Mouse (Mus musculus) MEL (cell line): ENCODE data around the gene Rora. TPM values are rescaled to one million over a fixed set of nuclear protein-coding genes. Genes with fewer than 3 reads are reported as not detected.

Experiments
- DNase-seq: peaks from one replicate; pipeline ENCODE4 v3.0.0; 2011; ENCODE audit warnings: low read depth, low spot score
- H3K27ac ChIP-seq: 2 replicates; pipeline ENCODE4 v1.5.1; 2012; ENCODE audit warnings: low read depth, mild to moderate bottlenecking, control low read depth, low read length, moderate library complexity; ENCODE audit not compliant: control insufficient read depth
- H3K27me3 ChIP-seq, 2 experiments: fragments of 150-350 bp in 1 of 2; sonication (generic) in 1 of 2; 2 replicates each; pipeline ENCODE4 v1.6.1; 2012; ENCODE audit warnings: low read length in 2 of 2, mild to moderate bottlenecking in 2 of 2, improper control_type of control experiment in 1 of 2, moderate library complexity in 1 of 2; ENCODE audit not compliant: insufficient read depth in 2 of 2, control insufficient read depth in 1 of 2
- H3K36me3 ChIP-seq, 2 experiments: 2 replicates each; pipeline ENCODE4 v1.6.1; 2012 to 2014; ENCODE audit warnings: low read length in 2 of 2, improper control_type of control experiment in 1 of 2, inconsistent platforms in 1 of 2, mild to moderate bottlenecking in 1 of 2; ENCODE audit not compliant: insufficient read depth in 2 of 2, control insufficient read depth in 1 of 2
- H3K4me1 ChIP-seq, 2 experiments: fragments of 150-350 bp in 1 of 2; sonication (generic) in 1 of 2; 2 replicates each; pipeline ENCODE4 v1.6.1; 2012; ENCODE audit warnings: low read length in 2 of 2, improper control_type of control experiment in 1 of 2, mild to moderate bottlenecking in 1 of 2; ENCODE audit not compliant: insufficient read depth in 2 of 2, control insufficient read depth in 1 of 2
- H3K4me3 ChIP-seq, 2 experiments: fragments of 150-350 bp in 1 of 2; sonication (generic) in 1 of 2; 2 replicates each; pipeline ENCODE4 v1.5.1; 2012; ENCODE audit warnings: low read depth in 2 of 2, low read length in 2 of 2, mild to moderate bottlenecking in 2 of 2, moderate library complexity in 2 of 2, control low read depth in 1 of 2, improper control_type of control experiment in 1 of 2; ENCODE audit not compliant: control insufficient read depth in 1 of 2, insufficient read depth in 1 of 2
- H3K79me2 ChIP-seq: 2 replicates; pipeline ENCODE4 v1.6.1; 2012; ENCODE audit warnings: mild to moderate bottlenecking, low read length, moderate library complexity; ENCODE audit not compliant: control insufficient read depth, poor library complexity, insufficient read depth
- H3K9ac ChIP-seq: 2 replicates; pipeline ENCODE4 v1.6.1; 2012; ENCODE audit warnings: low read depth, mild to moderate bottlenecking, control low read depth, low read length, moderate library complexity; ENCODE audit not compliant: control insufficient read depth, poor library complexity, severe bottlenecking
- H3K9me3 ChIP-seq: fragments of 150-350 bp; sonication (generic); replicated peaks from 2 replicates; pipeline ENCODE4 v1.6.1; 2012; ENCODE audit warnings: mild to moderate bottlenecking, low read length, improper control_type of control experiment, moderate library complexity; ENCODE audit not compliant: insufficient read depth
- BHLHE40 ChIP-seq: IDR thresholded peaks from 2 replicates; pipeline ENCODE4 v1.6.1; 2012; ENCODE audit warnings: low read depth, mild to moderate bottlenecking, inconsistent platforms, low read length, improper control_type of control experiment, borderline replicate concordance
- ELF1 ChIP-seq: IDR thresholded peaks from 2 replicates; pipeline ENCODE4 v1.6.1; 2014; ENCODE audit warnings: low read depth, mild to moderate bottlenecking, inconsistent platforms, low read length, improper control_type of control experiment, moderate library complexity
- JUND ChIP-seq: IDR thresholded peaks from 2 replicates; pipeline ENCODE4 v1.6.1; 2011; ENCODE audit warnings: low read depth, mild to moderate bottlenecking, improper control_type of control experiment, low read length
- KAT2A ChIP-seq: conservative IDR thresholded peaks from 2 replicates; pipeline ENCODE4 v1.6.1; 2012; ENCODE audit warnings: low read depth, low read length, improper control_type of control experiment, inconsistent platforms
- MAFK ChIP-seq: IDR thresholded peaks from 2 replicates; pipeline ENCODE4 v1.6.1; 2011; ENCODE audit warnings: low read depth, mild to moderate bottlenecking, low read length, improper control_type of control experiment, borderline replicate concordance
- MXI1 ChIP-seq: IDR thresholded peaks from 2 replicates; pipeline ENCODE4 v1.6.1; 2011; ENCODE audit warnings: mild to moderate bottlenecking, low read depth, low read length, improper control_type of control experiment
- MYB ChIP-seq: IDR thresholded peaks from 2 replicates; pipeline ENCODE4 v1.6.1; 2011; ENCODE audit warnings: mild to moderate bottlenecking, low read depth, low read length, improper control_type of control experiment
- NELFE ChIP-seq: IDR thresholded peaks from 2 replicates; pipeline ENCODE4 v1.6.1; 2011; ENCODE audit warnings: low read depth, low read length, improper control_type of control experiment
- NRF1 ChIP-seq: IDR thresholded peaks from 2 replicates; pipeline ENCODE4 v1.6.1; 2014; ENCODE audit warnings: low read depth, mild to moderate bottlenecking, inconsistent platforms, low read length, improper control_type of control experiment, moderate library complexity; ENCODE audit not compliant: poor library complexity, insufficient read depth, severe bottlenecking
- POLR2A ChIP-seq, 2 experiments: IDR thresholded peaks; 2 replicates each; pipeline ENCODE4 v1.6.1; 2011 to 2012; ENCODE audit warnings: low read length in 2 of 2, mild to moderate bottlenecking in 2 of 2, control low read depth in 1 of 2, improper control_type of control experiment in 1 of 2, low read depth in 1 of 2, moderate library complexity in 1 of 2; ENCODE audit not compliant: control insufficient read depth in 1 of 2, insufficient read depth in 1 of 2, poor library complexity in 1 of 2
- POLR2AphosphoS2 ChIP-seq: IDR thresholded peaks from 2 replicates; pipeline ENCODE4 v1.6.1; 2011; ENCODE audit warnings: low read length, improper control_type of control experiment
- RAD21 ChIP-seq: IDR thresholded peaks from 2 replicates; pipeline ENCODE4 v1.6.1; 2011; ENCODE audit warnings: mild to moderate bottlenecking, low read depth, low read length, improper control_type of control experiment
- RCOR1 ChIP-seq: IDR thresholded peaks from 2 replicates; pipeline ENCODE4 v1.6.1; 2012; ENCODE audit warnings: low read depth, mild to moderate bottlenecking, inconsistent platforms, low read length, improper control_type of control experiment
- SMC3 ChIP-seq: IDR thresholded peaks from 2 replicates; pipeline ENCODE4 v1.6.1; 2011; ENCODE audit warnings: low read depth, low read length, improper control_type of control experiment
- TAL1 ChIP-seq: IDR thresholded peaks from 2 replicates; pipeline ENCODE4 v1.6.1; 2012; ENCODE audit warnings: mild to moderate bottlenecking, inconsistent platforms, low read length, moderate library complexity, mixed read lengths
- TBP ChIP-seq: IDR thresholded peaks from 2 replicates; pipeline ENCODE4 v1.8.0; 2011; ENCODE audit warnings: low read depth, low read length, improper control_type of control experiment
- USF1 ChIP-seq: IDR thresholded peaks from 2 replicates; pipeline ENCODE4 v1.6.1; 2014; ENCODE audit warnings: low read depth, mild to moderate bottlenecking, inconsistent platforms, low read length, improper control_type of control experiment, moderate library complexity
- ZKSCAN1 ChIP-seq: IDR thresholded peaks from 2 replicates; pipeline ENCODE4 v1.6.1; 2012; ENCODE audit warnings: low read depth, mild to moderate bottlenecking, inconsistent platforms, low read length, improper control_type of control experiment, moderate library complexity
- ZNF384 ChIP-seq: IDR thresholded peaks from 2 replicates; pipeline ENCODE4 v1.6.1; 2012; ENCODE audit warnings: low read depth, mild to moderate bottlenecking, inconsistent platforms, low read length, improper control_type of control experiment
- polyA plus RNA-seq, 2 experiments: library from polyadenylated mRNA; stranded (reverse) in 1 of 2; unstranded in 1 of 2; fragments of >175 nt in 1 of 2; fragments of >200 nt in 1 of 2; gene quantifications; 2 replicates each; pipeline versions ENCODE4 v1.2.1 to v1.2.4; 2012; ENCODE audit warnings: low replicate concordance in 2 of 2, low read depth in 1 of 2; ENCODE audit not compliant: insufficient read length in 2 of 2, insufficient read depth in 1 of 2, missing spikeins in 1 of 2
- total RNA-seq: library from RNA; depleted of rRNA; stranded (reverse); fragments of 300-350 nt; gene quantifications from 2 replicates; pipeline ENCODE4 v1.2.3, GENCODE M21; 2012

The Rora gene
- total and polyA plus RNA-seq, 3 experiments, result not detected

GRCm38 (mm10) chr9:69160818-69161217 lies 507.2 kb downstream of the Rora start:
- H3K36me3 ChIP-seq, result no peaks in the 10 kb centered on the region
- H3K79me2 ChIP-seq, result no peaks in the 10 kb centered on the region
- H3K9me3 ChIP-seq, result no peaks in the 10 kb centered on the region
- H3K4me3 ChIP-seq, result no peak overlapping the region
- no peak for TF ChIP-seq MYB
- no peak for TF ChIP-seq NRF1
- TF ChIP-seq RCOR1, result no peak
- no peak overlapping the region for H3K9ac ChIP-seq
- DNase-seq, result no peak
- no peaks in the 10 kb centered on the region for H3K4me1 ChIP-seq
- no peak overlapping the region for H3K27ac ChIP-seq
- no peaks in the 10 kb centered on the region for H3K27me3 ChIP-seq

GRCm38 (mm10) chr9:69164653-69165052 lies 511.1 kb downstream of the Rora start:
- TF ChIP-seq MYB (no peak), MAFK (no peak), NELFE (no peak), TAL1 (no peak), RAD21 (no peak), POLR2A (IDR thresholded peaks at IDR 0.05; ENCODE audit: control insufficient read depth in 1 of 2, insufficient read depth in 1 of 2, low read depth in 1 of 2, low read length in 2 of 2, poor library complexity in 1 of 2) (no peak), ZKSCAN1 (no peak), ELF1 (no peak), MXI1 (no peak), KAT2A (no peak), TBP (no peak), USF1 (no peak), ZNF384 (no peak), SMC3 (no peak), JUND (no peak), BHLHE40 (no peak), POLR2AphosphoS2 (no peak)
- H3K9ac ChIP-seq, result no peak overlapping the region
- H3K36me3 ChIP-seq, result no peaks in the 10 kb centered on the region
- H3K27me3 ChIP-seq, result no peaks in the 10 kb centered on the region
- H3K27ac ChIP-seq, result no peak overlapping the region
- H3K9me3 ChIP-seq, result no peaks in the 10 kb centered on the region
- H3K4me3 ChIP-seq, result no peak overlapping the region
- no peaks in the 10 kb centered on the region for H3K79me2 ChIP-seq
- no peaks in the 10 kb centered on the region for H3K4me1 ChIP-seq
- no peak for DNase-seq
